Mouse (Mus musculus) left cerebral cortex, adult 18-20 months (tissue): ENCODE data around the gene Sorl1. TPM values are rescaled to one million over a fixed set of nuclear protein-coding genes. Genes with fewer than 3 reads are reported as not detected.
"Not testable (repeated sequence)": the region's sequence is repeated elsewhere in the genome, so short reads cannot be mapped to it uniquely, and the experiment has no call there.

Experiments
- DNase-seq, 2 experiments: peaks; one replicate each; pipeline ENCODE4 v3.0.0; 2021 to 2022; ENCODE audit warnings: low spot score in 2 of 2, mixed read lengths in 1 of 2
- total RNA-seq, 2 experiments: library from RNA; stranded (reverse); gene quantifications; 2 replicates each; pipeline ENCODE4 v1.2.3; 2021

The Sorl1 gene
- total RNA-seq, 2 experiments from 2014 or later = 180 to 243 TPM

GRCm38 (mm10) chr9:42094752-42095151 lies 29.3 kb downstream of the Sorl1 start:
- DNase-seq = peak in 1 of 2 experiments; percentile 45

- DNase-seq = peak; percentile 68 to 71
Measured at GRCm38 (mm10) chr9:42094028-42094551, 30.0 kb downstream of the Sorl1 start.

- DNase-seq = no peak
Measured at GRCm38 (mm10) chr9:42092749-42093148, 31.3 kb downstream of the Sorl1 start.

GRCm38 (mm10) chr9:42091561-42091960 lies 32.5 kb downstream of the Sorl1 start:
- DNase-seq = no peak

- DNase-seq = no peak
Measured at GRCm38 (mm10) chr9:42087921-42088320, 36.2 kb downstream of the Sorl1 start.

- DNase-seq = no peak
Measured at GRCm38 (mm10) chr9:42085970-42086369, 38.1 kb downstream of the Sorl1 start.

- DNase-seq = peak; percentile 81 to 87
Measured at GRCm38 (mm10) chr9:42083661-42084067, 40.4 kb downstream of the Sorl1 start.

GRCm38 (mm10) chr9:42081681-42082530 lies 42.2 kb downstream of the Sorl1 start:
- no peak for DNase-seq

- DNase-seq = no peak
Measured at GRCm38 (mm10) chr9:42080671-42081070, 43.4 kb downstream of the Sorl1 start.

GRCm38 (mm10) chr9:42077112-42077845 lies 46.8 kb downstream of the Sorl1 start:
- no peak for DNase-seq

- DNase-seq = no peak
Measured at GRCm38 (mm10) chr9:42076256-42076849, 47.7 kb downstream of the Sorl1 start.

- DNase-seq = no peak
Measured at GRCm38 (mm10) chr9:42075241-42075640, 48.9 kb downstream of the Sorl1 start.

GRCm38 (mm10) chr9:42072010-42072409 lies 52.1 kb downstream of the Sorl1 start:
- DNase-seq = no peak

GRCm38 (mm10) chr9:42070856-42071255 lies 53.2 kb downstream of the Sorl1 start:
- DNase-seq = no peak

- no peak for DNase-seq
Measured at GRCm38 (mm10) chr9:42069471-42069870, 54.6 kb downstream of the Sorl1 start.

- DNase-seq = no peak
Measured at GRCm38 (mm10) chr9:42067950-42068349, 56.1 kb downstream of the Sorl1 start.

- no peak for DNase-seq
Measured at GRCm38 (mm10) chr9:42065756-42066155, 58.3 kb downstream of the Sorl1 start.

GRCm38 (mm10) chr9:42063391-42063790 lies 60.7 kb downstream of the Sorl1 start:
- no peak for DNase-seq

- DNase-seq = no peak
Measured at GRCm38 (mm10) chr9:42062269-42062668, 61.8 kb downstream of the Sorl1 start.

- DNase-seq = not testable (repeated sequence)
Measured at GRCm38 (mm10) chr9:42059006-42059405, 65.1 kb downstream of the Sorl1 start.

GRCm38 (mm10) chr9:42056591-42056990 lies 67.5 kb downstream of the Sorl1 start:
- DNase-seq = no peak

GRCm38 (mm10) chr9:42055378-42055777 lies 68.7 kb downstream of the Sorl1 start:
- DNase-seq = peak in 1 of 2 experiments; percentile 65
